Mouse (Mus musculus) cerebellum, postnatal 36 days (tissue): Measurements from ENCODE around the gene Hspb2.

Source experiments
- DNase-seq, 2 experiments: peaks; one replicate each; pipeline ENCODE4 v3.0.0; 2021 to 2022; ENCODE audit warnings: mixed read lengths in 2 of 2

The Hspb2 gene

DNA sequence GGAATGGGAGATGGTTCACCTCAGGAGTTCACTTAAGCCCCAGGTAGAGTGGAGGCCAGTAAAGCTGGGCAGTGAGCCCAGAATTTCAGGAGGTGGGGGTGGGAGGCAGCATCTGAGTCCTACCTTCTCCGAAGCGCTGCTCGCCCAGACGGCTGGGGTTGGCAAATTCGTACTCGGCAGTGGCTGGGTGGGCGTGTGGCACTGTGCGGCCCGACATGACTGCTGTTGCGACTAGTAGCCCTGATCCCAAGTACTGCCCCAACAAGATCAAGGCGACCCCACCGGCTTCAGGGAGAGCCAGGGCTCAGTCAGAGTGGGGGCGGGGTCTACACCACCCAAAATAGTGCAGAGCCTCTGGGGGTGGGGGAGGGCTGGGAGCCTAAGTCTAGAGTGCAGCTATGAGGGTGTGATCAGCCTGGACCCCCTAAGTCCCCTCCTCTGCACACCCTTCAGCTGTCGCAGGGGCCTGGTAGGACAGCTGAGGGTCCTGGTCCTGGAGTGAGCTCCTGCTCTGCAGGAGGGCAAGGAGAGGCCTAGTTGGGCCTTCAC, at the start of gene Hspb2:
Hspb2 (minus strand) TSS at position 301 of the 549 bp plus-strand sequence.
- peak in 1 of 2 experiments; percentile 16 for DNase-seq

DNA sequence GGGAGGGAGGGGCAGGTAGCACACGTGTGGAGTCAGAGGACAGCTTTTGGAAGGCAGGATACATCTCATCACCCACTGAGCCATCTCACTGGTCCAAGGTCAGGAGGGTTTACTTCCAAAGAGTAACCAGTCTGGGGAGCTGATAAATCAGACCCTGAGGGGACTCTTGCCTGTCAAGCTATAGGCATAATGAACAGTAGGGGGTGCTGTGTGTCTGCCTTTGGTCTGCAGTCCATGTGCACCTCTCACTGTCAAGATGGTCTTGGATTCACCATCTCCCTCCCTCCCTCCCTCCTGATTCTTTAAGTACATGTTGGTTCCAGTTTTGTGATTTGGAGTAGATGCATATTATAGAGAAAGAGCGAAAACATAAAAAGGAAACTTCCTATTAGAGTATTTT, 48.8 kb upstream of the Hspb2 start:
- peak; percentile 23 to 25 for DNase-seq

DNA sequence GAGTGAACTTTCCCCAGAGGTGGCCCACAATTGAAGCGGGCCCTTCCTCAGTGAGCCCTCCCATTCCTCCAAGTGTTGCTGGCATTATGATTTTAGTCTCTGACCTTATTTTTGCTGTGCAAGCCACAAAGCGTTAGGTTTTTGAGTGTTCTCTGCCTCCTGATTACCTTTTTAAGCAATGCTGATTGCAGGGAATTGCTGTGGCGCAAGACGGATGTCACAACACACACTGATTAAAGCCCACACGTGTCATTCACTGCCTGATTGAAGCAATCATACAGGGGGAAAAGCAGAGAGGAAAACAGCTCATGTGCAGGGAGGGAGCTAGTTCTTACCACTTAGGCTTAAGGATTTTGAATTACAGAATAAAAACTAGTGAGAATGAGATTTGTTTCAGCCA, 46.2 kb upstream of the Hspb2 start:
- no peak for DNase-seq

DNA sequence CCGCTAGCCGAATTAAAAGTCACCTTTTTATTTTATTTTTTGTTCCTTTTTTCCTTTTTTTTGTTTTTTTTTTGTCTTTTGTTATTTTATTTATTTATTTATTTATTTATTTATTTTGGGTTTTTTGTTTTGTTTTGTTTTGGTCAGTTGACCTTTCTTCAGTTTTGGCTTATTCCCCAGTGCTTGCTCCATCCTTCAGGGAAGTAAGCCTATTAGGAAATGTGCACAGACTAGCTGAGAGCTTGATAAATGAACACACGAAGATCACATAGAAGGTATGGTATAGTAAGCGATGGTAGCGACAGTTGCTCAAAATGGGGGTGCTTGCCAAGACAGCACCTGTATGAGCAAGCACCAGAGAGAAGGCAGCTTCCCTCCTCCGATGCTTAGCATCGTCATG, 45.5 kb upstream of the Hspb2 start:
- no peak for DNase-seq

DNA sequence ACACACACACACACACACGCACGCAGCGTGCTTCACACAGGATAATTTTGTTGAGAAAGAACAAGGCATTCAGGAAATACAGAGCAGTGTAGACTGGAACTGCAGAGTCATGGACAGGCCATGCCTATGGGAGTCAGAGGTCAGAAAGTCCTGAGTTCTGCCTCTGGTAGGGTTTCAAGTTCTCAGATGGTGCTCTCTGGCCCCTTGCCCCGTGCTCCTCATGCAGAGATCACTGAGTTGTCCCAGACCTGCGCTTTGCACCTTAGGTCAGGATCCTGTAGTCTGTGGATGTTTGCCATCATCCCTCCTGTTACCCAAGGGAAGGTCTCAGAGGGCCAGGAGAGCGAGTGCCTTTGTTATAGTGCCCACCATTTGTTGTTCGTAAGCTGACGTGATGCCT, 44.6 kb upstream of the Hspb2 start:
- DNase-seq, result no peak

DNA sequence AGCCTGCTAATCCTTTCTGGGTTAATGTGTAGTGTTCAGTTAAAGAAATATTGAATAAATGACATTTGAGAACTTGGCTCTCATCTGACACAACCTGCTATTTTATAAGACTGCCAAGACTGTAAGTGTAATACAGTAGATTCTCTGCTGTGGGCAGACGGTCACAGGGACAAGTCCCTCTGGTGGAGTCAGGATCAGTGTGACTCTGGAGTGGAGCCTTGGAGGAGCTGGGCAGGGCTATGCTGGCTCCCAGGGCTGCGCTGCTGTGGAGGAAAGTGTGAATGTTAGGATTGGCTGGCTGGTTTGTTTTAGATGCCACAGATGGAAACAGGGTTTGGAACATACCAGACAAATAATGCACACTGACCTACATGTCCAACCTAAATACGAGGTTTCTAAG, 43.1 kb upstream of the Hspb2 start:
- DNase-seq, result no peak

DNA sequence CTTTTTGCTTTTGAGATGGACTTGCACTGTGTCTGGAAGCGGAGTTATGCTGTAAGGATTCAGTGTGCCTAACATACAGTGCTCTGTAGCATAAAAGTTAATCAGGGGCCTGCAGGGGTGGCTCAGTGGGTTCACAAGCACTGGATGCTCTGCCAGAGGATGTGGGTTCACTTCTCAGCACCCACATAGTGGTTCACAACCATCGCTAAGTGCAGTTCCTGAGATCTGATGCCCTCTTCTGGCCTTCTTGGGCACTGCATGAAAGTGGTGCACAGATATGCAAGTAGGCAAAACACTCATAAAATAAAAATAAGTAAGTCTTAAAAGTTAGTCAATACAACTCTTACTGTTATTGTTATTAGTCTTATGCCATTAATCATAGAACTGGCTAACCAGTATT, 30.0 kb upstream of the Hspb2 start:
- peak; percentile 19 to 24 for DNase-seq

DNA sequence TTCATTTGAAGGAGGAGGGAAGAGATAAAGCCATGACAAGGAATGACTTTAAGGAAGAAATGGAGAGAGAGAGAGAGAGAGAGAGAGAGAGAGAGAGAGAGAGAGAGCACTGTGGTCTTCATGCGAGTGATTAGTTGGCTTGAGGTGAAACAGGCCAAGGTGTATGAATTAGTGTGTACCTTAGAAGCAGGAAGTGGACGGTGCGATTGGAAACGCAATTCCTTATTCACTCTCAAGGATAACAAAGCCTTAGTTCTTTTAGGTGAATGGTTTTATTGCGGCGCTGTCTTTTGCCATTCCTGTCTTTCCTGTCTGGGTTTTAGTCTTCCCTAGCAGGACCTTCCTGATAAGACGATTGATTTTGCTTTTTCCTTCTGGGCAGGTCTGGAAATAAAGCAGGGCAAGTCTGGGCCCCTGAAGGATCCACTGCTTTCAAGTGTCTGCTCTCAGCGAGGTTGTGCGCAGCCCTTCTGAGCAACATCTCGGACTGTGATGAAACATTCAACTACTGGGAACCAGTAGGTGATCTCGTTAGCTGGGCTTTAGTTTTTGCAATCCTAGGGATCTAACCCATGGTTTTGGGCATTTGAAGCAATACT, 24.1 kb upstream of the Hspb2 start:
- no peak for DNase-seq

DNA sequence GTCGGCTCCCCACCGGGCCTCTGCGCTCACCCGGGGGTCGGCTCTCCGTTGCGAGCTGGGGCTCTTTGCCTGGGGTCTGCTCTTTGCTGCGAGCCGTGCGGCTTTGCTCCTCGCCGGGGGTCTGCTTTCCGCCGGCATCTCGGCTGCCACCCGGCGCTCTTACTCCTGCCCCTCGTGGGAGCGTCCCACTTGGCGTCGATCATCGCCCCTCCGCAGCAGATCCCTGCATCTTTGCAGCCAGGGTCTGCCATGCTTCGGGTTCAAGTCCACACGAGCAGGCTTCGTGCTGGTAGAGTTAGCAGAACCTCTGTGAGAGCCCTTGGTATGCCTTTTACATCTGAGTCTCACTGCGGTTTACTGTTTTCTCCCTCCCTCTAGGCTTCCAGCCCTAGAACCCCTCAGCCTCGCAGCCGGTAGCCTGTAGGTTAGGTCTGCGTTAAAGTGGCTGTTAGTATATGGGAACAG, 23.5 kb upstream of the Hspb2 start:
- peak in 1 of 2 experiments; percentile 16 for DNase-seq

DNA sequence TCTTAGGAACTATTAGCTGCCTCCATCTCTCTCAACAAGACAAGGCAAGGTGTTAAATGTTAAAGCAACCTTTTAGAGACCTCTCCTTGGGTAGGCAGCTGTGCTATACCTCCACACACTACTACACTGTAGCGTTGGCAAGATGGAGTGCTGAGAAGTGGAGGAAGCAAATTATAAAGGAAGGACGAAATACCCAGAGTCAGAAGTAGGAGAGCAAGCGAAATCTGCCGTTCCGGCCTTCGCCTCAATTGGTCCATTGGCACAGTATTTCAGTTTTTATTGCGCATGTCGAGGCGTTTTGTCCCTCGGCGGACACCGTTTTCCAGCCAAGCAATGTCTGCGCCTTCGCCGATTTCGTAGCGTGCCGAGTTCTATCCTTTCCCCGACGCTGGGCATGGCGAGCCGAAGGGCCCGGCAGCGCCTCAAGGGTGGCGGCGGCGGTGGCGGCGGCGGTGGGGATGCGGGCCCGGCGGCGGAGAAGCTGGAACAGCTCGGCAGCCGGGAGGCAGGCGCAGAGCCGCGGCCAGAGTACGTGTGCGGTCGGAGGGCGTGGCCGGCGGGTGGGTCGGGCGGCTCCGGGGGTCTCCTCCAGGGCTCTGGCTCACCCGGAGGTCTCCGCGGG, 22.9 kb upstream of the Hspb2 start, which contains the start of the genes Alg9 and 1110032A03Rik:
Alg9 (plus strand) TSS at position 29 of the 622 bp plus-strand sequence.
1110032A03Rik (minus strand) TSS at position 530 of the 622 bp plus-strand sequence.
- DNase-seq, result peak; percentile 93 to 96

DNA sequence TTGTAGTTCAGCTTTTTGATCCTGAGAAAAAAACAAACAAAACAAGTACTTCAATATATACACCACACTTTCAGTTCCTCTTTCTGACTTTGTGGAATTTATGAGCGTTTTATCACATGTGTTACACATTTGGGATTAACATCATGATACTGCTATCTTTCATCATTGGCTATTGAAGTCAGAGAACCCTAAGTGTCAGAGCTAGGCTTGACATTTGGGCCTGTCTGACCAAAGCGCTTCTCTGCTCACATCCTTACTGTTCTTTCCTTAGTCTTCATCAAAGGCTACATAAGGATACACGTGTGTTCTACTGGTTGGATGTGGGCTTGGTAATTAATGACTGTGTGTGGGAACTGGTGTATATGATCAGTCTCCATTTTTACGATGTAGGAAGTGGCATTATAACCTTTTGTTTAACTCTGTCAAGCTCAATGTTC, 21.9 kb upstream of the Hspb2 start:
- no peak for DNase-seq

DNA sequence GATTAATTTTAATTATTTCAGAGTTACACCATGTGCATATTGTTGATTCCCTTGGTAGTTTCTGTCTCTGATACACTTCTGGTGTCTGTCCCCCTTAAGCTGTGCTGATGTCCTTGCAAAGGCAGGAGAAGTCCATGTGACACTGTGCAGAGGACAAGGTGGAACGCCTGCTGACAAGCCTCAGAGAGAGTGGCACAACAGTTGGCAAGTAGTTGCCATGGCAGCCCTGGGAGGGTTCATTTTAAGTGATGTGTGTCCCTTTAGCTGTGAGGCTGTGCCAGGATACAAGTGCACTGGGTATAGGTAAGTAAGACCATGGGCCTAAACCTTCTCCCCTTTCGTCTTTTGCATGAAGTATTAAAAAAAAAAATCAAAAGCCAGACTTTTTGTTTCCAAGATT, 17.9 kb upstream of the Hspb2 start:
- DNase-seq, result no peak

DNA sequence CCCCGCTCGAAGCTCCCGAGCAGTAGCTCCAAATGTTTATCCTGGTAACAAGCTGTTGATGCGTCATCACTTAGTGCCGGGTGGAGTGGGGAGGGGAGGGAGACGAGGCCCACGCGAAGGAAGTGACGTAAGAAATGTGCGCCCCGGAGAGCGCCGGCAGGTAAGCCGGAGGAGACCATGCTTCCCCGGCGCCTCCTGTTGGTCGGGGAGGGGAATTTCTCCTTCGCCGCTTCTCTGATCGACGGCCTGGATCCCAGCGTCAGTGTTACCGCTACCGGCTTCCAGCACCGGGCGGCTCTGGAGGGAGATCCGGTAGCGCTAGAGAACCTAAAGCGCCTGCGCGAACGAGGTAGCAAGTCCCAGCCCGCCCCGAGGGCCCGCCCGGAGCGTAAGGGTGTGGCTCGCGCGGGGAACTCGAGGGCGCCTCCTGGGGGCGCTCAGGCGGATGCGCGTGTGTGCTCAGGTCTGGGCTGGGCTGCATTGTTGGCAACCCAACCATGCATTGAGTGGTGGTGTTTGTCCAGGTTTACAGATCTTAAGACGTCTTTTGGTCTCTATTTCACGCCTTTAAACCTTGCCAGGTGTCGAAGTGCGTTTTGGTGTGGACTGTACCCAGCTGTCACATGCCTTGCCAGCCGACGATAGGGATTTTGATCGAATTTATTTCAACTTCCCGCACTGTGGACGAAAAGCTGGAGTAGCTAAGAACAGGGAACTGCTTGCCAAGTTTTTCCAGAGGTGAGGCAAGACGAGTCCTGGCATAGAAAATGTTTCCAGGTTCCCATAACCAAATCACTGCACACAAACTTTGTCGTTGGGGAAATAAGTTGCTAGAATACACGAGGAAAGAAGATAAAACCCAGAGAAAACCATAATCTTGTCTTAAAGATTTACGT, 16.2 kb upstream of the Hspb2 start, which contains the start of gene Fdxacb1:
Fdxacb1 (plus strand) TSS at position 130 of the 896 bp plus-strand sequence.
- DNase-seq, result peak; percentile 98 to 99

DNA sequence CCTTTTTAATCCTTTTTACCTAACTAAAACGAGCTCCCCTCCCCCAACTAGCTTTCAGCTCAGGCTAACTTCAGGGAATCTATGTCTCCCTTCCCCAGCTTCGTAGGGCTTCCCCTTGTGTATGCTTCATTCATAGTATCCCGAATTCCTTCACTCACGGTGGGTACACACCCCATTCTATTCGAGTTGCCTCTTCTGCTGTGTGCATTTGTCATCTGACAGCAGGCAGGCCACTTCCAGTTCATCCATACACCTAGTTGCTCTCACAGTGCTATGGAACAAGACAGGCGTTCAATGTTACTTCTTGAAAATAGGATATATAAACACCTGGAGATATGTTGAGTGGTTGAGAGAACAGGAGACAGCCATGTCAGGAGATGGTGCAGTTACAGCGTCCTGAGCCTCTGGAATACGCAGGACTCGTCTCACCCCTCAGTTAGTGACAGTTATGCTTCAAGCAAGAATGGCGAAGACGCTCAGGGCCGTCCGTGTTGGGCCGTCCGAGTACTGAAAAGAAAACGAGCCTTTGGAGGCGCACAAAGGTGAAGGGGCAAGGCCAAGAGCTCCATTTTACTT, 15.5 kb upstream of the Hspb2 start:
- DNase-seq, result no peak

DNA sequence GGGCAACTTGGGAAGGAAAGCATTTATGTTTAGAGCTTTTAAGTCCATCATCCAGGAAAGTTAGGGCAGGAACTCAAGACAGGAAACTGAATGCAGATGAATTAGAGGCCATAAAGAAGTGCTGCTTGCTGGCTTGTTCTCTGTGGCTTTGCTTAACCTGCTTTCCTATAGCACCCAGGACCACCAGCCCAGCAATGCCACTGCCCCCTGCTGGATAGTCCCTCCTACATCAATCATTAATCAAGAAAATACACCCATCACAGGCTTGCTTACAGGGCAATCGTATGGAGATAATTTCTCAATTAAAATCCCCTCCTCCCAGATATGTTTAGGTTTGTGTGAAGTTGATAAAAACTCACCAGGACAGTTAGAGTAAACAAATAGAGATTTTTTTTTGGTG, 11.2 kb upstream of the Hspb2 start:
- no peak for DNase-seq

DNA sequence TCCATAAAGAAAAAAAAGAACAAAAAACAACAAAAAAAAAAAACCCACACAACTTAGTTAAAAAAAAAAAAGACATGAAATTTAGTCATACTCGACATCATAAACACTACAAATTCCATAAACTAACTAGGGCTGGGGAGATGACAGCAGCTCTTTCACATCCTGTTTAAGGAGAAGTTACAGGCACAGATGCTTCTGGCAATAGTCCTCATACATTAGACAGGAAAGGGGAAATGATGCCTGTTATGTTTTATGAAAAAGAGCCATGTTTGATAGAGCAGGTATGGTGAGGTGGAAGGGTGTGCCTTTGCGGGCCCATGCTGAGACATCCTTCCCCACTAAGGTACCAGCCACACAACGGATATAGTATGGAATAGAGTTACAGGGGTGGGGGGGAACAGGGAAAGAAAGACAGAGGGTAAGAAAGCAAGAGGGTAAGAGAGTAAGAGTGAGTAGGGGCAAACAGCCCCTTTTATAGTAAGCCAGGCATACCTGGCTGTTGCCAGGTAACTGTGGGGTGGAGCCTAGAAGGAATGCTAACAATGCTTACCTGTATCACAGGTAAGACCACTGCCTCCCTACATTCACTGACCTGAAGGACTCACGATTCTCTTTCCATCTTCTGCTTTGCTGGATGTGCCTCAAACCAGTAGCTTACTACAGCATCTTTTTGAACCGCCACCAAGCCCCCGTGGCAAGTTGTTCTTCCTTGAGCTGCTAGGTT, 9.5 kb upstream of the Hspb2 start:
- DNase-seq, result no peak

DNA sequence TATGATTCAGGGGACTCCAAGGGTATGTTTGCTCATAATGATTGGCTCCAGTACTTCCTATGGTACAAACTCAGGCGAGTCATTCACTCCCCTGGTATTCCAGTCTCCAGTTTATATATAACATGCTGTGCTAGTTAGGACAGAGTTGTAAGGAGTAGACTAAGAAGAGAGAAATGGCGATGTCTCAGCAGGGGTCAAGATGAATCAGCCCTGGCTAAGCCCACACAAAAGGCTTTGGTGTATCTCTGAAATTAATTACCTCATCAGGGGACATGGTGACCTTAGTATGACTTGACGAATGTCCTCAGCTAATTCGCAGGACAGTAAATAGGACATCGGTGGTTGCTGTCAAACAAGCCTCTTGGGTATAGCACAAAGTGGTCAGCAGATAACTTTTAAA, 4.6 kb upstream of the Hspb2 start:
- DNase-seq, result no peak

DNA sequence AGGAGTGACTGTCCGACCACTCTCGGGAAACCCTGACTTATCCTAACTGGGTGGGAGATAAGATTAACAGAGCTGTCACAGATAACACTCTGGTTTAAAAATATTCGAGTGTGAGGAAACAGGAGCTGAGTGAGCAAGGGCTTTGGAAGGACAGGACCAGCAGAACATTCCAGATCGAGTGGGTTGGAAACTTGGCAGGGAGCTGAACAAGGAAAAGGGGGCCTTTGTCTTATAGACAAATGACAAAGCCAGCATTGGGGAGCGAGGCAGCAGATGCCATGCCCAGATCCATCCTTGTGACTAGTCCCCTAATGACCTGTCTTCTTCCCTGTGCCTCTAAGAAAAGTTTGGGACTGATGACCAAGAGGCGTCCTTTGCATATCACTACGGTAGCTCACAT, 1.8 kb upstream of the Hspb2 start:
- no peak for DNase-seq

DNA sequence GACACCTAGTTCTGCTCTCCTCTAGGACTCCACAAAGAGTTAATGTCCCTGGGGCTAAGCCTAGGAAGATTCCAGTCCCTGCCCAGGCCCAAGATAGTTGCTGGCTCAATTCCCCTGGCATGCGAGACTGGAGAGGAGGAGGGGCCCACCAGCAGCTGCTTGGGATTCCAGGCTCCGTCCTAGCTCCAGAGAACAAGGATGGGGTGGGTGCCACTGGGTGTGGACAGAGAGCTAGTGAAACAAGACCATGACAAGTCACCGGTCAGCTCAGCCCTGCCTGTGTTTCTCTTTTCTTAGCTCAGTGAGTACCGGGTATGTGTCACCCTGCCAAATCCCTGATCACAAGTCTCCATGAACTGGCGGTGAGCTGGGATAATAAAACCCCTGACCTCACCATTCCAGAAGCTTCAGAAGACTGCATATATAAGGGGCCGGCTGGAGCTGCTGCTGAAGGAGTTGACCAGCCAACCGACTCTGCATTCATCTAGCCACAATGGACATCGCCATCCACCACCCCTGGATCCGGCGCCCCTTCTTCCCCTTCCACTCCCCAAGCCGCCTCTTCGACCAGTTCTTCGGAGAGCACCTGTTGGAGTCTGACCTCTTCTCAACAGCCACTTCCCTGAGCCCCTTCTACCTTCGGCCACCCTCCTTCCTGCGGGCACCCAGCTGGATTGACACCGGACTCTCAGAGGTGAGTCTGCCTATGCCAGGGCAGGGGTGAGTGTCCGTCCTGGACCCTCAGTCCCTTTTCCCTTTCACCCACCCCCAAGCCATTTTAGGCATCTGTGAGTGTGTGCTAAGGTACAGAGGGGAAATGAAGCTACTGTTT, 846 bp upstream of the Hspb2 start:
- DNase-seq, result peak; percentile 65 to 68

DNA sequence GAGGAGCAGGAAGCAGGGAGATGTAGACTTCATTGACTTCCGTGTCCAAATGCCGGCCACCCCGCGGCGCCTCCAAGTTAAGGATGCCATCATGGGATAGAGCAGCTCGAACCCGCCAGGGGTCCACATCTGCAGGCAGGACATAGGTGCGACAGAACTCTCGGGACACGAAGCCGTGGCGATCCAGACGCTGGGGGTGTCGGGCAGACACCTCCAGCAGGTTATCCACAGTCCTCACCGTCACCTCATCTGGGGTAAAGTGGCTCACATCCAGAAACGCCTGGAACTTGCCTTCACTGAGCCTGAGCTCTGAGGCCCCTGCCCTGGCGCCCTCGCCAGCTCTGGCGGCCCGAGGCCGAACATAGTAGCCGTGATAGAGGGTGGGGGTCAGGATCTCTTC, 831 bp downstream of the Hspb2 start, which contains the start of gene Cryab:
Cryab (plus strand) TSS at position 3 of the 400 bp plus-strand sequence.
- DNase-seq, result no peak

DNA sequence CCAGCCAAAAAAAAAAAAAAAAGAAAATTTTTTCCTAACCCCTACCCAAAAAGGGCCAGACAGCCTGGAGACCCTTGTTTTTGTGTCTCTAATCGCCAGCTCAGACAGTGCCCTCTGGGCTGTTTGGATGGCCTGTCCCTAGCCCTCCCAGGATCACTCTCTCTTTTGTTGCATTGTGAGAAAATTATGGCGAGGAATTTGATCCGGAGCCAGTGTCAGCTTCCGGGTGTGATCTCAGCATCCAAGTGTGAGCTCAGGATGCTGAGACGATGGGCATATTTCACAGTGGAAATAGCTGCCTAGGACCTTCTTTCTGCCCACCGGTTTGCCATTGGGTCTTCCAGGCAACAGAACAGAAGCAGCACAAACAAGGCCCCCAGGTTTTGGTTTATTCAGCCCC, 1.4 kb downstream of the Hspb2 start:
- no peak for DNase-seq
